Mouse (Mus musculus) left cerebral cortex, adult 11 months (tissue): ENCODE data around the gene Cog6.
A peak's percentile ranks its signal among the peaks of the same experiment; 100 is the strongest.
"Not testable (repeated sequence)": the region's sequence is repeated elsewhere in the genome, so short reads cannot be mapped to it uniquely, and the experiment has no call there.

ENCODE experiments used
- DNase-seq: peaks from one replicate; pipeline ENCODE4 v3.0.0; 2022; ENCODE audit warnings: low spot score

Gene Cog6

GRCm38 (mm10) chr3:53032432-53032831 is 15.4 kb upstream of the Cog6 start:
- no peak for DNase-seq

- no peak for DNase-seq
These were observed 14.5 kb upstream of the Cog6 start for GRCm38 (mm10) chr3:53031586-53031985.

DNA sequence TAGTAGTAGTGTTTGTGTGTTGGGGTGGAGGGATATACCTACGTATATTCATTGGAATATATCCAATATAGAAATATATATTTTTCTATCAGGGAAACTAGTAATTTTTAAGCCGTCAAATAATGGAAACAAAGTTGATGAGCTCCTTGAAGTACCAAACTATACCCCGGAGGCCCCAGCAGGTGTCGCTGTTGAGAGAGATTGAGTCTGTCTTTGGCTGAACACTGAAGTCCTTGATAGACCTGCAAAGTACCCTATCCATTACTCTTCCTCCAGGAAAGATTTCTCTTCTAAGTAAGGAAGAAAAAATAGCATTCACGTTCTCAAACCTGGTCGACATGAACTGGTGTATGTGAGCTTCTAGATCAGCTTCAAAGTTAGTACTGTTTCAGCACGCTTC is 12.0 kb upstream of the Cog6 start:
- DNase-seq, result peak; percentile 42

- DNase-seq, result no peak
These were observed 10.3 kb upstream of the Cog6 start for GRCm38 (mm10) chr3:53027333-53027732.

GRCm38 (mm10) chr3:53007411-53007810 is 9.6 kb downstream of the Cog6 start:
- no peak for DNase-seq

- DNase-seq, result no peak
These were observed 12.5 kb downstream of the Cog6 start for GRCm38 (mm10) chr3:53004406-53005114.

DNA sequence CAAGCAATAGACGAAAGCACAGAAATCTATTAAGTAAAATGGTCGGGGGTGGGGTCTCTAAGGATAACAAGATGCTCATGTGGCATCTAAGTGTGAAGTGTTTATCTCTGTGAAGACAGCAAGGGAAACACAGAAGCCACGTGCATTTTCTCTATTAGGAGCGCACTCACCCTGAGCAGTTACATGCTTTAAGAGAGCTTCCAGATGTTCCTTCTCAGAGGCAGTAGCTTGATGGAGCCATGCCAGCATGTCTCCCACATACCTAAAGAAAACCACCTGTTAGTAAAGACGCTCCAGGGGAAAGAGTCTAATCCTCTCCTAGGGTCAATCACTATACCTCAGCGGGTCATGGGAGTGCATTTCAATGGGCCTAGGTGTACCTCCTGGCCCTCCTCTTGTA is 15.0 kb downstream of the Cog6 start:
- no peak for DNase-seq

DNA sequence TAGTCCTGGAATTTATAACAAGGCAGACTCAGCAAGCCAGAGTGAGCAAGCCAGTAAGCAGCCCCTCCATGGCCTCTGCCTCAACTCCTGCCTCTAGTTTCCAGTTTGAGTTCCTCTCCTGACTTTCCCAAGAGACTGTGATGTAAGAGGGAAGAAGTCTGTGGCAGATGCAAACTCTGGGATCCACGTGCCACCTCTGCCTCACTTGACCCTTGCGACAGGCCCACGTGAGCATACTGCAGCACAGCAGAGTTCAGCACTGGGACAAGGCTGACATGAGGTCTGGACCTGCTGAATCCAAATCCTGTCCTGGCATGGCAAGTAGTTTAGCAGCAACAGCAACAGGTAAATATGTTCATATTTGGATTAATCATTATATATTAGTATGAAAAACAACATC is 17.0 kb downstream of the Cog6 start:
- DNase-seq, result no peak

GRCm38 (mm10) chr3:52999016-52999744 is 17.9 kb downstream of the Cog6 start:
- no peak for DNase-seq

GRCm38 (mm10) chr3:52997381-52997780 is 19.7 kb downstream of the Cog6 start:
- DNase-seq, result no peak

GRCm38 (mm10) chr3:52996635-52997034 is 20.4 kb downstream of the Cog6 start:
- no peak for DNase-seq

GRCm38 (mm10) chr3:52994666-52995065 is 22.4 kb downstream of the Cog6 start:
- no peak for DNase-seq

DNA sequence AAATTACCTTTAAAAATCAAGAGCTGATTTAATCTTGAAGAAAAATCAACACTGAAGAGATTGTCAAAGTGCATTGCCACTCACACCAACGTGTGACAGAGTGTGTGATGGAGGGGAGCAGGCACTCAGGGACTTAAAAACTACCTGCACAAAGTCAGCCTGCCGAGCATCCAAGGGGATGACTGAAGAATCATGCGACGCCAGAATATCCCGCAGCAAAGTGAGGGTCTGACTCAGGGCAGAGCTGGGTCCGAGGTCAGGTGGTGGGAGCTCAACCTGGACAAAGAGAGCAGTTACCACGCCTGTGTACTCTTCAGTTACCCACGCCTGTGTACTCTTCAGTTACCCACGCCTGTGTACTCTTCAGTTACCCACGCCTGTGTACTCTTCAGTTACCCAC is 23.7 kb downstream of the Cog6 start:
- DNase-seq, result no peak

DNA sequence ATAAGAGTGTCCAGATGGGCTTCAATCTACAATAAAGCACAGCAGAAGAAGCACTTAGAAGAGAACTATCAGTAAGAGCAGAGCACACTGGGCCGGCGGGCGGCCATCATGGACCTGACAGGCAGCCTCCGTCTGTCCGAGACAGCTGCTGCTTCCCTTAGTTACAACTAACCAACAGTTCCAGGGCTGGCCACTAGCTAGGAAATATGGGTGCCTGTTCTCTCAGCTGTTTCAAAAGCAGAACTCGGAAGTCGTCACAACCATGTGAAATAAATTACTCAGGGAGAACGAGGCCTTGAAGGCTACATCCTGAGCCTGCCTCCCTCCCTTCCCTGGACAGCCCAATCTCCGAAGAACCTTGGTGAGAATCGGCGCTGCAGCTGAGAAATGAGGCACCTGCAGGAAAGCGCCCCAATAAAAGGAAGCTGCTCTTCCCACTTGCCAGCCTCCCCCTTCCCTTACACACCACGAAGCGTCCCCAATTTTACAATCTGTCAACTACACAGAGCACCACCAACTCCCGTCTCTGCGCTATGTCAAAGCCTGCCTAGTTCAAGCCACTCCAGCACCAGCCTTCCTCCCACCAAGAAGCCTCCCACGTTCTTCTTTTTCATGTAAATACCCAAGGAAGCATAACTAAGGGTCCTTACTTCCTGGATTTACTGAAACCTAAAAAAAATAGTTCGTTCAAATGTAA is 26.8 kb downstream of the Cog6 start:
- DNase-seq, result no peak

- not testable (repeated sequence) for DNase-seq
These were observed 31.5 kb downstream of the Cog6 start for GRCm38 (mm10) chr3:52985508-52985941.

GRCm38 (mm10) chr3:52983772-52984171 is 33.3 kb downstream of the Cog6 start:
- peak; percentile 39 for DNase-seq

DNA sequence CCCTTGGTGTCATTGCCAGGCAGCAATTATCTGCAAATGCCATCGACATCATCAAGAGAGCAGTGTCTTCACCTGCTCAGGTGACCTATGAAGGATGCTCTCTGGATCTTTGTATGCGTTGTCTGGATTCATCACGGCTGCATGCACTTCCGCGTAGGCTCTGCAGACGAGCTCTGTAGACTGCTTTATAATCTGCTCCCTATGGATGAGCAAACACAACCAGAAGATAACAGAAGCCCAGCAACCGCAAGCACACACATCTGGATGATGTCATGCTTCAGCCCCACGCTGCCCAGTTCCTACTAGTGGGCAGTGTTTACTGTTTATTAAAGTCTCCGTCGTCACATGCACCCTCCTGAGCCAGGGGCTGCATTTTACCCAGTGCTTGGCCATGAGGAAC is 34.0 kb downstream of the Cog6 start:
- no peak for DNase-seq

DNA sequence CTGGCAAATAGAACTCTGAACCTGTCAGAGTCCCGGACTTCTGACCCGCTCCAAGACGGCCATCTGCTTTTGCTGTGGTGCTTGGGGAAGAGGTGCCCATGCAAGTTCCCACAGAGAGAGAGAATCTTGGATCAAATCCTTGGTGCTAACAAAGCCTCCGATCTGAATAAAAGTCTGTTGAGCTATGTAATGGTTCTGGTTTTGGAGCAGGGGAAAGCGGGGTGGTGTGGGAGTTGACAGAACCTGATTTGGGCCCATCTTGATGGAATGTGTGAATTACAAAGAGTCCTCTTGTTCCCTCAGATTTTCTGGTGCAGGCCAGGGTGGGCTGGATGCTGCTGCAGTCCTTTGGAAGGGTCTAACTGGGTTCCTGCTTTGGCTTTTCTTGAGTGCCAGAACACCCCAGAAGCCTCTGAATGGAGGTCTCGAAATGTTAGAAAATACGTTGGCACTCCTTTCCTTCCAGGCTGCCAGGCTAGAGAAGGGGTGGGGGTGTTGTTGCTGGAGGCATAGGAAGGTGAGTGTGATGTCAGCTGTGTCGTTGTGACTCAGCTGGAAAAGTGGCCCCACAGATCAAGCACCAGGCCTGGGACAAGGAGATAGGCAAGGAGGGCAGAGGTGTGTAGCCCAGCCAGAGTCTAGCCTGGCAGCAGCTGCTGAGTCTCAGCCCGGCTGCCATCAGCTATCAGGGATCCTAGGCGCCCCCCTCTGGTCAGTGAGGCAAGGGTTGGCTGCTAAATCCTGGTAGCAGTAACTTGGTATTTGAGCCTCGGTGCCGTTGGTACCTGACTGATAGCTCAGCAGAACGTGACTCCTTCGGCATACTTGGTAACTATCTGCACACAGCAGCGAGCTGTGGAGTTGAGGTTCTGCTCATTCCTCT is 42.1 kb downstream of the Cog6 start:
- peak; percentile 39 for DNase-seq

GRCm38 (mm10) chr3:52972916-52973315 is 44.1 kb downstream of the Cog6 start:
- DNase-seq, result no peak

DNA sequence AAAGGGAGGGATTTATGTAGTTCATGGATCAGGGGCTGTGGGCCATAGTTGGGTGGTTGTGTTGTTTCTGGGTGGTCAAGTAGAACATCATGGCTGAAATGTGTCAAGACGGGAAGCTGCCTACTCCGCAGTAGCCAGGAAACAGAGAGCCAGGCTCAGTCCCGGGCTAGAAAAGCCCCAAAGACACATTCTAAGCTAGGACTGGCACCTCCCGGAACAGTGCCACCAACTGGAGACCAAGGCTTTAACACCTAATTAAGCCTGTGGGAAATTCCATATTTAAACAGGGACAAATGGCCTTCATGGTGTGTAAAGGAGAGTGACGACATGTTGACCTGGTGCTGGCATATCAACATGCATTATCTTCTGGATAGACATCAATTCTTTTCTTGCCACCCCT is 50.0 kb downstream of the Cog6 start:
- no peak for DNase-seq

GRCm38 (mm10) chr3:52964206-52964605 is 52.8 kb downstream of the Cog6 start:
- DNase-seq, result no peak

- no peak for DNase-seq
These were observed 53.6 kb downstream of the Cog6 start for GRCm38 (mm10) chr3:52963441-52963840.
